Mouse (Mus musculus) right cerebral cortex, postnatal 4 days (tissue): Measurements from ENCODE around the gene Chn2.
A peak's percentile ranks its signal among the peaks of the same experiment; 100 is the strongest.

Experiments used
- DNase-seq: peaks from one replicate; pipeline ENCODE4 v3.0.0-alpha.2; 2022

Chn2 gene

GRCm38 (mm10) chr6:54120889-54121288 is 81.5 kb downstream of the Chn2 start:
- no peak for DNase-seq

- DNase-seq = no peak
These were observed 85.2 kb downstream of the Chn2 start for GRCm38 (mm10) chr6:54124519-54124918.

GRCm38 (mm10) chr6:54125536-54125935 is 86.2 kb downstream of the Chn2 start:
- no peak for DNase-seq

- peak; percentile 52 for DNase-seq
These were observed 87.1 kb downstream of the Chn2 start for GRCm38 (mm10) chr6:54126225-54126992.

GRCm38 (mm10) chr6:54126993-54127697 is 87.8 kb downstream of the Chn2 start:
- DNase-seq = no peak

GRCm38 (mm10) chr6:54128702-54129101 is 89.3 kb downstream of the Chn2 start:
- no peak for DNase-seq

GRCm38 (mm10) chr6:54129570-54129969 is 90.2 kb downstream of the Chn2 start:
- no peak for DNase-seq

- DNase-seq = no peak
These were observed 91.5 kb downstream of the Chn2 start for GRCm38 (mm10) chr6:54130881-54131280.

GRCm38 (mm10) chr6:54132576-54132975 is 93.2 kb downstream of the Chn2 start:
- DNase-seq = no peak

GRCm38 (mm10) chr6:54133231-54133630 is 93.9 kb downstream of the Chn2 start:
- no peak for DNase-seq

- DNase-seq = no peak
These were observed 98.8 kb downstream of the Chn2 start for GRCm38 (mm10) chr6:54138157-54138556.

GRCm38 (mm10) chr6:54140488-54140887 is 101.1 kb downstream of the Chn2 start:
- no peak for DNase-seq

GRCm38 (mm10) chr6:54141165-54141564 is 101.8 kb downstream of the Chn2 start:
- no peak for DNase-seq

GRCm38 (mm10) chr6:54142848-54143651 is 103.7 kb downstream of the Chn2 start:
- DNase-seq = no peak

- DNase-seq = no peak
These were observed 104.3 kb downstream of the Chn2 start for GRCm38 (mm10) chr6:54143652-54143960.

GRCm38 (mm10) chr6:54148844-54149526 is 109.6 kb downstream of the Chn2 start:
- no peak for DNase-seq

- DNase-seq = no peak
These were observed 111.5 kb downstream of the Chn2 start for GRCm38 (mm10) chr6:54150821-54151220.

GRCm38 (mm10) chr6:54151443-54152241 is 112.3 kb downstream of the Chn2 start:
- no peak for DNase-seq

- no peak for DNase-seq
These were observed 117.7 kb downstream of the Chn2 start for GRCm38 (mm10) chr6:54157097-54157496.

GRCm38 (mm10) chr6:54158317-54158716 is 119.0 kb downstream of the Chn2 start:
- DNase-seq = no peak

- DNase-seq = no peak
These were observed 121.3 kb downstream of the Chn2 start for GRCm38 (mm10) chr6:54160677-54161076.

GRCm38 (mm10) chr6:54161246-54161645 is 121.9 kb downstream of the Chn2 start:
- no peak for DNase-seq
